Mouse (Mus musculus) olfactory bulb, adult 2 months (tissue): ENCODE measurements around the gene Ank3. TPM values are rescaled to one million over a fixed set of nuclear protein-coding genes. Genes with fewer than 3 reads are reported as not detected.

Experiments used
- H3K27ac ChIP-seq: fragments of 200-500 bp; 2 replicates; pipeline ENCODE4 v1.5.1; 2012; ENCODE audit warnings: low read depth, low read length; ENCODE audit not compliant: insufficient read depth
- H3K4me1 ChIP-seq: fragments of 200-500 bp; 2 replicates; pipeline ENCODE4 v1.6.1; 2012; ENCODE audit warnings: low read length; ENCODE audit not compliant: control insufficient read depth, insufficient read depth
- H3K4me3 ChIP-seq: fragments of 200-500 bp; 2 replicates; pipeline ENCODE4 v1.5.1; 2012; ENCODE audit warnings: mild to moderate bottlenecking, low read depth, low read length, moderate library complexity; ENCODE audit not compliant: insufficient read depth
- CTCF ChIP-seq: fragments of 200-500 bp; IDR thresholded peaks from 2 replicates; pipeline ENCODE4 v1.5.1; 2012; ENCODE audit warnings: low read depth, mild to moderate bottlenecking, low read length, moderate library complexity; ENCODE audit not compliant: insufficient read depth
- POLR2A ChIP-seq: fragments of 200-500 bp; IDR thresholded peaks from 2 replicates; pipeline ENCODE4 v1.6.1; 2012; ENCODE audit warnings: mild to moderate bottlenecking, low read depth, low read length, moderate library complexity; ENCODE audit not compliant: insufficient read depth
- WGBS: fragments of 180-500 bp; shearing (Covaris S2); methylation state at CpG from one replicate; pipeline ENCODE4 v1.1.7; 2018; 5-methylcytosine and 5-hydroxymethylcytosine counted together
- polyA plus RNA-seq: library from polyadenylated mRNA; stranded (reverse); fragments of >200 nt; gene quantifications from 2 replicates; pipeline ENCODE4 v1.2.4, GENCODE M21; 2012; ENCODE audit warnings: low replicate concordance; ENCODE audit not compliant: missing spikeins, insufficient read depth, insufficient read length

Gene Ank3
- polyA plus RNA-seq, 1 experiment: 212 TPM

DNA sequence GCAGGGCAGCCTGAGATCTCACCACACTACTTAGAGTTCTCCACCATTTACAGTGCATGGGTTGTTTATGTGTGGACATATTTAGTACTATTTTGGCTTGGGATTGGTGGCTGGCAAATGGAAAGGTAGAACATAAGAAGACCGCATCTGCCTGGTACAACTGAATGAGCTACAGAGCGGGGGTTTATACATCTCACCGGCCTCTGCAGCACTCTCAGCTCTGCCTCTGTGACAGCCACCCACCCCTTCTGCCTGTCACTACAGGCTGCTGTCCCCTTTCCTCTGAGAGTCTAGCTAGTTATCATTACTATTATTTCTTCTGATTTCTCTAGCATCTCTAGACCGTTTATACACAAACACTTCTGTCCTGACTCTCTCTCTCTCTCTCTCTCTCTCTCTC lies 325.6 kb downstream of the Ank3 start:
- TF ChIP-seq POLR2A (no peak), CTCF (no peak)
- WGBS: 57% methylated on average over 4 of the region's 4 CpGs
- Histone ChIP-seq H3K4me1 (peaks cover 14% of the 10 kb centered on the region), H3K27ac (no peak overlapping the region), H3K4me3 (no peak overlapping the region)

- H3K27ac ChIP-seq: no peak overlapping the region
- H3K4me1 ChIP-seq: peaks cover 10% of the 10 kb centered on the region
- H3K4me3 ChIP-seq: no peak overlapping the region
- TF ChIP-seq CTCF (no peak), POLR2A (no peak)
- WGBS: 75% methylated on average over 14 of the region's 14 CpGs
Measured at GRCm38 (mm10) chr10:69725078-69725477, 326.5 kb downstream of the Ank3 start.

GRCm38 (mm10) chr10:69726265-69726664 lies 327.7 kb downstream of the Ank3 start:
- Histone ChIP-seq H3K27ac (no peak overlapping the region), H3K4me3 (no peak overlapping the region), H3K4me1 (peaks cover 11% of the 10 kb centered on the region)
- no peak for TF ChIP-seq POLR2A
- TF ChIP-seq CTCF: no peak
- WGBS: 89% methylated on average over 2 of the region's 2 CpGs

DNA sequence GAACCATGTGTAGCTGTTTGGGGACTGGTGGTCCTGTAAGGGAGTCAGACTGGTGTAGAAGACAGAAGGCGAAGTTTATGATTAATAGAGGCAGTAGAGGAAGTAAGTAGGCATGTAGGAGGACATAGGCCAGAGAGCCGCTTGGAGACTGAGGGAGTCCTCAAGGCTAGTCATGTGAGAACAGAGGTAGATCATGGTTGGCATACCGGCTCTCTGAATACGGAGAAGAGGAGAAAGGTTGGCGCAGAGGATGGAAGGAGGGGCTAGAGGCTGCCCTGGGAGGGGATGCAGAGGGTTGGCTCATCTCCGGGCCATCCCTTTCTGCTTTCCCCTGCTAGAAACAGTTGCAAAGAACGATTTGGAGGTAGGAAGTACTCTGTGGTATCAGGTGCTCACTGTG lies 328.2 kb downstream of the Ank3 start:
- H3K4me3 ChIP-seq: no peak overlapping the region
- TF ChIP-seq CTCF (no peak), POLR2A (no peak)
- no peak overlapping the region for H3K27ac ChIP-seq
- peaks cover 11% of the 10 kb centered on the region for H3K4me1 ChIP-seq
- WGBS: 89% methylated on average over 7 of the region's 7 CpGs

- Histone ChIP-seq H3K27ac (no peak overlapping the region), H3K4me3 (no peak overlapping the region), H3K4me1 (peaks cover 10% of the 10 kb centered on the region)
- WGBS: 66% methylated on average over 6 of the region's 6 CpGs
- TF ChIP-seq CTCF (no peak), POLR2A (no peak)
Measured at GRCm38 (mm10) chr10:69728876-69729275, 330.3 kb downstream of the Ank3 start.

DNA sequence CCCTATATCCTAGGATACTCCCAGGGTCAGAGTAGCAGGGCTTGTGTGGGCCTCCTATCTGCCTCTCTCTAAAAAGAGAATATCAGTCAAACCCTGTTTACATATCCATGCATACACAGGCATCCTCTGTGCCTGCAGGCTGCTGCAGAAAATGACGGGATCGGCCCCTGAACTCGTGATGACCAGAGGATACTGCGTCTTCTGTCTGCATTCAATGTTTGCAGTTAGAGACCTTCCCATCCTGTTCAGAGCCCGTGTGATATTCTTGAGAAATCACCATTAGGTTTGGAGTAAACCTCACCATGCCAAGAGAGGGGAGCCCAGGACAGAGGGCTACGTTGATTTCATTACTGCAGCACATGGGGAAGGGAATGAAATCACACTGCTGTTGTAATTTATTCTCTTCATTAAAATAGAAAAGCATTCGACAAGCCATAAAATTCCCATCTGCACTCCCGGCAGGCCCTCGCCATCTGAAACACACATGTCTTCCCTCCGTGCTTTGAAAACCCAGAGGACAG lies 331.8 kb downstream of the Ank3 start:
- no peak for TF ChIP-seq POLR2A
- no peak for TF ChIP-seq CTCF
- H3K4me1 ChIP-seq: peaks cover 6% of the 10 kb centered on the region
- 53% methylated on average over 10 of the region's 10 CpGs for WGBS
- H3K27ac ChIP-seq: no peak overlapping the region
- H3K4me3 ChIP-seq: no peak overlapping the region

GRCm38 (mm10) chr10:69731341-69731740 lies 332.8 kb downstream of the Ank3 start:
- 82% methylated on average over 5 of the region's 5 CpGs for WGBS
- no peak overlapping the region for H3K27ac ChIP-seq
- no peak for TF ChIP-seq POLR2A
- no peak for TF ChIP-seq CTCF

DNA sequence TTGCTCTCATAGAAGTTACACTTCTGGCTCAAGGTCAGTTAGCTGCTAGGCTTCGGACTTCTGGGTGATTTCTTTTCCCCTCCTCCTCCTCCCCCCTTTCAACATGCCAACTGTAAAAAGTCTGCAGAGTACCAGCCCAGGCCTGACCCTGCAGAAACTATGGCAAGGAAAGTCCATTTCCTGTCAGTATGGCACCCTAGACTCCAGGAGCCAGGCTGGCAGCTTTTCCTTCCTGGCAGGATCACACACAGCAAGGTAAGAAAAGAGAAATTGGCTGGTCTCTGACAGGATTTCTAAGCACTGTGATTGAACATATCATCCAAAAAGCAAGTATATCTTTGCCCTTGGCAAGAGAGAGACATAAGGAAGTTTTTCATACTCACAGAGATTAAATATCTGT lies 333.3 kb downstream of the Ank3 start:
- Histone ChIP-seq H3K27ac (no peak overlapping the region), H3K4me1 (peaks cover 9% of the 10 kb centered on the region)
- WGBS: 84% methylated on average over 1 of the region's 1 CpGs

More at GRCm38 (mm10) chr10:69731341-69731740, 332.8 kb downstream of the Ank3 start:
- H3K4me1 ChIP-seq: peaks cover 9% of the 10 kb centered on the region
- no peak overlapping the region for H3K4me3 ChIP-seq

GRCm38 (mm10) chr10:69736241-69736640 lies 337.7 kb downstream of the Ank3 start:
- WGBS: 72% methylated on average over 7 of the region's 7 CpGs
- TF ChIP-seq POLR2A (no peak), CTCF (no peak)
- H3K4me1 ChIP-seq: peaks cover 6% of the 10 kb centered on the region; the same call in 1 of the 2 replicates
- no peak overlapping the region for H3K4me3 ChIP-seq
- H3K27ac ChIP-seq: no peak overlapping the region

More for the DNA sequence above, 333.3 kb downstream of the Ank3 start:
- no peak for TF ChIP-seq CTCF
- no peak for TF ChIP-seq POLR2A
- H3K4me3 ChIP-seq: no peak overlapping the region

GRCm38 (mm10) chr10:69738741-69739271 lies 340.2 kb downstream of the Ank3 start:
- H3K27ac ChIP-seq: no peak overlapping the region
- TF ChIP-seq POLR2A: no peak
- no peak for TF ChIP-seq CTCF
- H3K4me3 ChIP-seq: no peak overlapping the region
- WGBS: 50% methylated on average over 5 of the region's 5 CpGs
- H3K4me1 ChIP-seq: peaks cover 17% of the 10 kb centered on the region
